Mouse (Mus musculus) granulocyte monocyte progenitor cell, adult 5-6 weeks (primary cell): ENCODE measurements around the gene Mob1b. TPM values are rescaled to one million over a fixed set of nuclear protein-coding genes. Genes with fewer than 3 reads are reported as not detected.

Experiments used
- ATAC-seq: replicated peaks from 2 replicates; pipeline ENCODE4 v1.8.0; 2016; ENCODE audit warnings: mild to moderate bottlenecking, moderate TSS enrichment, inconsistent platforms; ENCODE audit not compliant: poor library complexity, severe bottlenecking
- total RNA-seq, 2 experiments: library from RNA; stranded (forward) in 1 of 2; stranded (reverse) in 1 of 2; fragments of 200-712, 200-1000 nt in 1 of 2; fragments of >200 nt in 1 of 2; fragmentation: Nextera tagmentation in 1 of 2; gene quantifications; 2 replicates each; pipeline ENCODE4 v1.2.3; 2014 to 2017

The Mob1b gene
- total RNA-seq (2014; fragmentation: Nextera tagmentation): 25.6 and 28.9 TPM in 2 replicates
- 6.7 and 9.6 TPM in 2 replicates for total RNA-seq (2017)

DNA sequence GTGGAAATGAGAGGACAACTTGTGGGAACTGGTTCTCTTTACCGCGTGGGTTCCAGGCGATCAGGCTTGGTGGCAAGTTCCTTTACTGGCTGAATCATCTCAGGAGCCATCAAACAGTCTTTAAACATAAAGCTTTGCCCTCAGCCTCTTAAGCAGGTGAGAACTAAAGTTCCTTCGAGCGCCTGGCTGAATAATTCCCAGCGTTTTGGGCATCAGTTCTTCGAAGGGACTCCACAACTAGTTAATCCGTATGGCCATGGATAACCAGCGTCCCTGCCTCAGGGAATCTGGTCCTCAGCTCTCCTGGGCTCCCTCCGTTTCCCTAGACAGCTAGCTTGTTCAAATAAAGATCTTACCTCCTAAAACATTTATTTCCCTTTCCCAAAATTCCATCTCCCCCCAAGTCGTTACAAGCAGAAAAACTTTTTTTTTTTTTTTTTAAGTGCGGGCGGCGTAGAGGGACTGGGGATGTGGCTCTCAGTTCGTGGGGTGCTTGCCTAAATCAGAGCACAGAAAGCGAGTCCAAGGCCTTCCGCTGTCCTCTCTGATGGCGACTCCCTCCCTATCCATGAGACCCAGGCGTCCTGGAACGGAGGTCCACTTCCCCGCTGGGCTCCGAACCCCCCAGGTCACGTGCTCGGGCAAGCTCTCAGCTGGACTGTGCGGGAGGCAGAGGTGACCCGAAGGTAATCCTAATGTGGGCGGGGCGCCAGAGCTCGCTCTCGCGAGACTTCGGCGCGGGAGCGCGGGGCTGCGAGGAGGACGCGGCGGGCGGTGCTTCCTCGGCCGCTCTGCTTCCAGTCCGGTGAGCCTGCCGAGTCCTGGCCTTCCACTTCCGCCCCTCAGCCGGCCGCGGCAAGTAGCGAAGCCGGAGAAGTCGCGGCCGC lies at the start of gene Mob1b:
TSS of gene Mob1b (plus strand) at position 740 of the 887 bp plus-strand sequence.
- peak; percentile 88 for ATAC-seq

DNA sequence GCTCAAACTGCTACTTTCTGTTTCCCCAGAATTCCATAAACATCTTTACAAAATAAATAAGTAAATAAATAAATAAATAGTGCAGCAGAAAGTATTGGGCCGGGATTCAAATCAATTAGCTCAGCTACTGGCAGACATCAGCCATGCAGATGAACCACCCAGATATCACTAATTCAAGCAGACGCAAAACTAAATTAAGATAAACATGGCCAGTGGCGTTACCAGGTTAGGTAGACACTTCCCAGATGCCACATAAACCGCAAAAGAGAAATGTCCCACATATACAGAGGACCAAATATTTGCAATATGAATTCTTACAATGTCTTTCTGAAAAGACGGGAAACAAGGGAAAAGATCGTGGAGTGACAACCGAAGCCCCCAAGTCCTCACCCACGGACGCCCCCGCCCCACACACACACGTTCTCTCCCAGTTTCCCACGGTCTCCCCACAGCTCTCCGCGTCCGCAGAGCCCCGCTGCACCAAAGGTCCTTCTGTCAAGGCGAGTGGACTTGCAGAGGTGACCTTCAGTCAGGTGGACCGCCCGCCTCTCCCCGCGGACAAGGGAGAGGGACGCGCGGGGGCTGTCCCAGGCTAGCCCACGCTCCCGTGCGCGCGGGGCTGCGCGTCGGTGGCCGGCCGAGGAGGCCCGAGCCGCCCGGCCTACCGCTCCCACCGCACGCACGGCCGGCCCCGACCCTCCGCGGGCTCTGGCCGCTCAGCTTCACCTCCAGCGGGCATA lies 45.8 kb upstream of the Mob1b start:
- ATAC-seq: peak; percentile 5; the same call in 1 of the 2 replicates

DNA sequence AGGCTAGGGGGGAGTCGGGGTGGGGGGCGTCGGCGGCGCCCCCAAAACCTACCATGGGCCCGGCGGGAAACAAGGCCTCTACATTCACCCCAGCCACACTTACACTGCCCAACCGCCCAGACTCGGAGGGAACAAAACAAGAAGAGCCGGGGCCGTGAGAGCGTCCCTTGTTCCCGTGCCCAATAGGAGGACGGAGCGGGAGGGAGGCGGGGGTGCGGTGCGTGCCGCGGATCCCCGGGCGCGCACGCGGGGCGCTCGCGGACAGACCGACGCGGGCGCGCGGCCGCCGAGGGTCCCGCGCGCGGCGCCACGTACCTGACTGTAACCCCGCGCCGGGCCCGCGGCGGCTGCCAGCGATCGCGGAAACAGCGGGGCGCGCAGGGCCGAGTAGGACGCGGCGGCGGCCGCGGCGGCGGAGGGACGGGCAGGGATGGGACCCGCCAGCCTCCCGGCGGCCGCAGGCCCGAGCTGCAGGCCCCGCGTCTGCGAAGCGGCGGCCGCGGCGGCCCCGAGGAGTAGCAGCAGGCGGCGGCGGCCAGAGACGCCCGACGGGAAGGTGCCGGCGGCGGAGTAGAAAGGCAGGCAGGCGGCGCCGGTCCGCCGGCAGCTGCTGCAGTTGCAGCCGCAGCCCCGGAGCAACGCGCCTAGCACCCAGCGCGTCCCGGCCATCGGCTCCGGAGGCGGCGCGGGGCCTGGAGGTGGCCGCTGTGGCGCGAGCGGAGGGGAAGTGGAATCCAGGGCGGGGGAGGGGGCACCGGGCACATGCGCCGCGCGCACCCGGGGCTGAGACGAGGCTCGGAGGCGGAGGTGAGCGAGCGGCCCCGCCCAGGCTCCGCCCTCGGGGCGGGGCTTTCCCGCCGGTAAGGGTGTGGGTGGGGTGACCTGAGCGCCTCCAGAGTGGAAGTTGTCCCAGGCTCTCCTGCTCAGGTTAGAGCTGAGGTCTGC lies 44.9 kb upstream of the Mob1b start, which contains the start of gene Grsf1:
TSS of gene Grsf1 (minus strand) at position 729 of the 945 bp plus-strand sequence.
- peak; percentile 77 for ATAC-seq

- ATAC-seq: peak; percentile 72
Measured at GRCm38 (mm10) chr5:88678929-88679328, 41.7 kb upstream of the Mob1b start.

DNA sequence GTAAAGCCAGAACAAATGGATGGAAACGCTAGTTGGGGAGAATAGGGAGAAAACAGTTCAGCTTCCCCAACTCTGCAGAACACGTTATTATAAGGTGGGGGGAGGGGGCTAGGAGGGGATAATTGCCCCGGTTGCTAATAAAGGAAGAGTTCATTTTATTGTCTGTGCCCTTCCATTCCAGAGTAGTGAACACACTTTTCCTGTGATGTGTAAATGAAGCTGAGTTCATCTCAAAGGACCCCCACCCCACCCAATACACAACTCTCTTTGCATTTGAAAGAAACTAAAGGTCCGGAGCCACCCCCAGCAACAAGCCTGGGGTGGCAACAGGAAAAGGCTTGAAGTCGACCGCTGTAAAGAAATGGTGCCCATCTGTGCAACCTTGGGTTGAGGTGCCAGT lies 41.3 kb upstream of the Mob1b start:
- ATAC-seq: no peak

- ATAC-seq: no peak
Measured at GRCm38 (mm10) chr5:88680567-88680966, 40.1 kb upstream of the Mob1b start.

GRCm38 (mm10) chr5:88683706-88684105 lies 36.9 kb upstream of the Mob1b start:
- ATAC-seq: no peak

- ATAC-seq: no peak
Measured at GRCm38 (mm10) chr5:88684226-88684625, 36.4 kb upstream of the Mob1b start.

- no peak for ATAC-seq
Measured at GRCm38 (mm10) chr5:88685306-88685705, 35.3 kb upstream of the Mob1b start.

GRCm38 (mm10) chr5:88685745-88686299 lies 34.8 kb upstream of the Mob1b start:
- ATAC-seq: no peak

DNA sequence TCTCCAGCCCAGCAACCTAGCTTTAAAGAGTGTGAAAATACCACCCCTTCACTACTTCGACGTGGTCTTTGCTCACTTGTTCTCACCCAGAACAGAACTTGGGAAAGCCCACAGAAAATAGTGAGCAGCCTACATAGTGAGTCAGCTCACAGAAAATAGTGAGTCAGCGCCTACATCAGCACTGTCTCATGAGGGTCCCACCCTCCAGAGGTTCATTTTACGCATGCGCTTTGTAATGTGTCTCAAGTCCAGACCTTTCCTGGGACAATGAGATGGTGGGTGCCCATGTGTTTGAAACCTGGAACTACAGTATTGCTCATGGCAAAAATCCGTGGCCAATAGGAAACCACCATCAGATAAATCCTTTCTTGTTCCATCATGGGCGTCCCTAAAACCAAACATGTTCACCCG lies 32.7 kb upstream of the Mob1b start:
- ATAC-seq: peak; percentile 15; the same call in 1 of the 2 replicates

GRCm38 (mm10) chr5:88688583-88689187 lies 32.0 kb upstream of the Mob1b start:
- peak; percentile 52 for ATAC-seq

DNA sequence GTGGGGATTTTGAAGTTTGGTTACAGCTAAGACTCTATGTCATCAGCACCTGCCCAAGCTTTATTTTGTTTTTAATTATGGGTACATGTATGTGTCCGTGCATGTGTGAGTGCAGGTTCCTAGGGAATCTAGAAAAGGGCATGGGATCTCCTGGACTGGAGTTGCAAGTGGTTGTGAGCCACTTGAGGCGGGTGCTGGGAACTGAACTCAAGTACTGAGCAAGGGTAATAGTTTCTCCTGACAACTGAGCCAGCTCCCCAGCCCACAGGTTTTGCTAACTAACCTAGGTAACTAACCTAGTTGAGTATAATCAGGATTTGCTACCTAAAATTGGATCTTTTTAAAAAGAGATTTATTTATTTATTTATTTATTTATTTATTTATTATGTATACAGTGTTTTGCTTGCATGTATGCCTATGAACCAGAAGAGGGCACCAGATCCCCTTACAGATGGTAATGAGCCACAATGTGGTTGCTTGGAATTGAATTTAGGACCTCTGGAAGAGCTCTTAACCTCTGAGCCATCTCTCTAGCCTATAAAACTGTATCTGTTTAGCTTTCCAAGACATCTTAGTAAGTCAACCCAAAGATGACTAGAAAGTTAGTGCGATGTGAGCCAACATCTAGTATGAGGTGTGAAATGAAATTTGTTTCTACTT lies 31.2 kb upstream of the Mob1b start:
- peak; percentile 69 for ATAC-seq

- ATAC-seq: no peak
Measured at GRCm38 (mm10) chr5:88690681-88691505, 29.8 kb upstream of the Mob1b start.

DNA sequence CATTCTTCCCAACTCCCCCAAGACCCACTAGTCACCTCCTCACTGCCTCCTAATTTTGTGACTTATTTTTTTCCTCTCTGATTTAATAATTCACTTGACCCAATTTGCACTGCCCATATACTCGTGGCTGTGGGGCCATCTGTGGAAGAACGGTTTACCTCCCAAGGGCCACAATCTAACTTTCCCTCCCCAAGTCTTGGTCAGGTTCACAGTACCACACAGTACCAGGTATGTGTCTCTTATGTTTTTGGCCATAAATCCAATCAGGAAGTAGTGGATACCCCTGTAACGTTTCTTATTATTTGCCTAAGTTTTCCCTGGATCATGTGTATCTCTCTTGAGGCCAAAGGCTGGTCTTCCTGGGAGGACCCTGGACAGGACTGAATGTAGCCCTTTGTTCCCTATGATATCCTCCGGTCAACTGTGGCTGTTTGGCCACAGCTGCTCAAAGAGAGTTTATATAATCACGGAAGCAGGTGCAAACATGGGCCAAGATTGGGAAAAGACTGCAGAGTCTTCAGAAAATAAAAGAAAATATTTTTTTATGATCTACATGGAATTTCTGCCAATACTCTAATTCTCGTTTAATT lies 29.1 kb upstream of the Mob1b start:
- no peak for ATAC-seq

DNA sequence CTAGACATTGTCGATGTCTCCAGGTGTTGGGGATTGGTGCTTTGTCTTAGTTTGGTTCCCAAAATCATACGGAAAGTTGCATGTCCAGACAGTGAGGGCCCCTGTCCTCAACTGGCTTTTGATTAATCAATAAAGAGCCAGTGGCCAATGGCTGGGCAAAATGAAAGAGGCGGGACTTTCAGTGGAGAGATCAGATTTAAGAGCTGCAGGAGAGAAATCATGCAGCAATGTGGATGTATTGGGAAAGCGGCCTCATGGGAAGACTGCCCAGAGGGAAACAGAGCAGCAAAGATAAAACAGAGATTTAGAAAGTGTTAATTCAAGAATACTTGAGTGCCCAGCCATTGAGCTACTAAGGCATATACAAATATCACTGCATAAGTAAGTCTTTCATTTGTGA lies 28.1 kb upstream of the Mob1b start:
- ATAC-seq: no peak

GRCm38 (mm10) chr5:88693057-88693456 lies 27.6 kb upstream of the Mob1b start:
- ATAC-seq: no peak

GRCm38 (mm10) chr5:88697291-88697690 lies 23.4 kb upstream of the Mob1b start:
- ATAC-seq: no peak
